Mouse (Mus musculus) layer of hippocampus, postnatal 14 days (tissue): Measurements from ENCODE around the gene Lsg1. TPM values are rescaled to one million over a fixed set of nuclear protein-coding genes. Genes with fewer than 3 reads are reported as not detected.

Source experiments
- DNase-seq, 2 experiments: peaks; one replicate each; pipeline ENCODE4 v3.0.0; 2021 to 2022; ENCODE audit warnings: low spot score in 2 of 2, mixed read lengths in 1 of 2
- total RNA-seq, 2 experiments: library from RNA; stranded (reverse); gene quantifications; 2 replicates each; pipeline ENCODE4 v1.2.3; 2021

Lsg1 gene
- total RNA-seq, 2 experiments from 2014 or later: 19.9 to 24.0 TPM

DNA sequence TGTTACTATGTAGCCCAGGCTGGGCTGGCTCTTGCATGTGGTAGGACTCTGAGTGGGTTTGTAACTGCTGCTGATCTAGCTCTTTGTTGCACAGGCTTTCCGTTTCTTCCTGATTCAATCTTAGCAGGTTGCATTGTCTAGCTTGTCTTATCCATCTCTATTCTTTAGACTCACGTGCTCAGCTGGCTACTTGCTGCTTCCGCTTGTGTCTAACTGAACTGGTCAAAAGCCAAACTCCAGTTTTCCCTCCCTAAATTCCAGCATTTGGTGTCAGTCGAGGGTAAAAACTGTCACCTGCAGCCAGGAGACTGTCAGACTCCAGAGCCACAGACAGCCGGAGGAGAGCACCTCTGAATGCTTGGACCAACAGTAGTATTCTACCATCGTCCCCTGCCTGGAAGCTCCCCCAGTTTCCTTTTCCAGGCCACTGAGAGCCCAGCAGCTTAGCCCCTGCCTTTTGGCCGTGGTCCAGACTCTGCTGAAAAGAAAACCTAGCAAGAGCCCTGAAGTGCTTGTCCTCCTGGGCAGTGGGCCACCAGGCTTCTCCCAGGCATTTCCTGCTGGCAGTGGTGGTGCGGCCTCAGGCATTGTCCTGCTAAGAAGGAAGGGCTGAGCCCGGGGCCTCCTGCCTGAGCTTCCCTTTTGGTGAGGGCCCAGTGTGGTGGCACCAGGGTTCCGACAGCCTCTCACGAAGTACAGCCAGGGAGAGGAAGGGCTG, 34.6 kb downstream of the Lsg1 start:
- DNase-seq: peak; percentile 74 to 87

DNA sequence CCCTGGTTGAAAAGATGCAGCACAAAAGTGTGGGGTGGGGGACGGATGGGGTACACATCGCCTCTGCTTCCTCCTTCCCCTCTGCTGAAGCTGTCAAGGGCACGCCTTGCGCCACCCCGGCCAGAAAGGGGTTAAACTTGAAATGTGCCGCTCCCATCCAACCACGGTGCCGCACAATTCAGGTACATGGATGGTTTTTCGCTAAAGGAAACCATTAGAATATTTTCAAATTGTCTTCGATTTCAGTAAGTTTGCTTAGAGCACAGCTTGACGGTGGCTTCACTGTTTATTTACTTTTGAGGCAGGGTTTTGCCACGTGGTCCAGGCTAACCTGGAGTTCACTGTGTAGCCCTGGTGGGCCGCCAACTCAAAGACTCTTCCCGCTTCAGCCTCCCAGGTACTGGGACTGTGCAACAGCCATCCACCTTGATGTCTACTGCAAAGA, 36.6 kb downstream of the Lsg1 start, which contains the start of gene Tmem44:
TSS of gene Tmem44 (minus strand) at position 95 of the 445 bp plus-strand sequence.
- DNase-seq: peak in 1 of 2 experiments; percentile 26

DNA sequence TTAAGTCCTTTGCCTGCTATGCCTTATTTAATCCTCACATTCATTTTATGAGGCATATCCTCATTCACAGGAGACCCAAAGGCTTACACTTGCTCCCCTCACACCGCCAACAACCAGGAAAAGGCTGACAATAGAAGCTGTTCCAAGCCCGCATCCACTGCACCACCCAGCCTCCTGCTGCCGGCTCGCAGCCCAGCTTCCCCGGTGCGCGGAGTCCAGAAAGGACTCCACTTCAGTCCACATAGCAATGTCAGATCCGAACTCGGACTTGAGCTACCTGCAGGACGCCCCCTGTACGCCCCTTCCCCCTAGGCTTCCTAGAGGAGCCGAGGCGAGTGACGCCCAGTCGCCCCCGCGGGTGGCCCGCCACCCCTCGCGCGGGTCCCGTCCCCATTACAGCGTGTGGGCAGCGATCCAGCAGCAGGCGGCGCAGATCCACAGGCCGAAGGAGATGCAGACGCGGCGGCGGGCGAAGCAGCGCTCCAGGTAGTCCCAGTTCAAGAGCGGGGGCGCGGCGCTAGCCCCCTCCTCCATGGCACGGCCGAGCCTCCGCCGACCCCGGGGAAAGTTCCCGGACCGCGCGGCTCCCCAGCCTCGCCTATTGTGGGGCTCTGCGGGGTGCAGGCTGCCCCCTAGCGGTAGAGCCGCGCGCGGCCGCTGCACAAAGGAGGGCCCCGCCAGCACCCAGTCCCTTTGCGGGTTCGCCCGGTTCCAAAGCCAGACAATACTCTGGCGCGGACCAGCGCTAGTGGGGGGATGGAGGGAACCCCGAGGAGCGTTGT, 37.2 kb downstream of the Lsg1 start:
- DNase-seq: peak; percentile 79 to 87

DNA sequence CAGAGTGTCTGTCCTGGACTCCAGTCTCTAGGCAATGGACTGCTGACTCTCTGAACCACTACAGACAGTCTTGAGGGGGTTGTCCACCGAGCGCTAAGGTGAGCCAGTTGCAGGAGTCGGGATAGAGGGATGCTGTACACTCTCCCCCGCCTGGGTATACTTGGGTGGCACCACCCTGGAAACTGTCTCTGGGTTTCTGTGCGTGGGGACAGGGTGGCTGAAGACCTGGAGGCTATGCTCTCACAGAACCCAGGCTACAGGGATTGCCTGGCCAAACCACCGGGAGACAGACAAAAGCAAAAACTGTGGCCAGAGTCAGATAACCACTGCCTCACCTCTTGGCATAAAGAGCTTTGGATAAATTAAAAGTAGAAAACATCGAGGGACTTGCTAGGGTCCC, 37.9 kb downstream of the Lsg1 start:
- DNase-seq: no peak

DNA sequence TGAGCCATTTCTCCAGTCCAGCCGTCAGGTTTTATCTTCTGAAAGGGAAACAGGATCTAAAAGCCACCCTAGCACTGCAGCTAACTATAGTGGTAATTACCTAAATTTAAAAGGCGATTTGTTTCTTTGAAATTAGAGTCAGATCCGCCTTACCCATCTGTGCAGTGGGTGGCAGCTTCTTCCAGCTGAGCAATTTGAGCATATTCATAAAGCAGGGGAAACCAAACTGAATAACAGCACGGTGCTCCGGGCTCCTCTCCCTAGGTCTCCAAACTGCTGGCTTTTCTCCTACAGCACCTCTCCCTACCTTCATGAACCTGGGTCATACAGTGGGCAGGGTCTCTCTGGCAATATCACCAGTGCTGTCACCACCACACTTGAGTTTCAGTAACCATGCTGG, 39.1 kb downstream of the Lsg1 start:
- peak in 1 of 2 experiments; percentile 31 for DNase-seq

DNA sequence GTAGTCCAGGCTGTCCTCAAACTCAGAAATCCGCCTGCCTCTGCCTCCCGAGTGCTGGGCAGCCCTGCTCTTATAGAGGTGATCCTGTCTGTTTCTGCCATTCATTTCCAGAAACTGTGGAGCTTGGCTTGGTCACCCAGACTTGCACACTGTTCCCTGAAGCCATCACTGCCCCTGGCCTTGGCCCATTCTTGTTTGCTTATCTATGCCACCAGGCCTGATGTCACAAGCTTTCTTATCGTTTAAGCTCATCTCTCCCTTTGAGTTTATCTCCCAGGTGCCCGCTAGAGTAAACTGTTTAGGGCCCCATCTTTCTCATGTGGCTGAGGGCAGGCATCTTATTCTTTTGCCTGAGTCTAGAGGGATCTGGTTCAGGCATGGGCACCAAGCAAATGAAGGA, 42.7 kb downstream of the Lsg1 start:
- DNase-seq: no peak

DNA sequence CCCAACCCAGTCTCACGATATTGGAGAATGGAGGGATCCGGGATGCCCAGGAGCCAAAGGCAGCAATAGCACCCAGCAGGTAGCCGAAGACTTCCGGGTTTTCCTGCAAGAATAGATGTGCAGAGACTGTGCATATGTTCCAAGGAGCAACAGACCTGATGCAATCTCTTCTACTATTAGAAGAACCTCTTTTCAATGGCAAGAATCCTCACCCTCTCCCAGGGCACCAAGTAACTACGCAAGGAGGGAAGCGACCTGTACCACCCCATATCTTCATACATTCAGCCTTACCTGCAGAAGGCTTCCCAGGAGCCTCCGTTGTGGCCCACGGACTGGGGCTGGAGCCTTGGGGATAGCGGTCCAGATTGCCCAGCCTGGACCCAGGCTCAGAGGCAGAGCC, 44.0 kb downstream of the Lsg1 start:
- DNase-seq: no peak

DNA sequence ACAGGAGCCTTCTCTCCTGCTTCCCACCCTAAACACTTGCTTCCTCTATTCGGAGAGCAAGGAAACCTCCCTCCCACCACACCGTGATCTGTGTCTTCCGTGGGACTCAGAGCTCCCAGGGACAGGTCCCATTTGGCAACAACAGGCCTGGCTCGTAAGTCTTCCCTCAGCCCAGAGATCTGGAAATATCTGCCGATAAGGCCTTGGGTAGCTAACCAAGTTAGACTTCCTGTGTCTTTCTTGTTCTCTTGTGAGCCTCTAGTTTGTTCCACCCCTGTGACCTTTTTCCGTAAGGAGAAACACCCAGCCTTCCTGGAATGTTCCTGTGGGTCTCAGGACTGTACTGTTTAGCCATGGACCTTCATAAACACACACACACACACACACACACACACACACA, 44.6 kb downstream of the Lsg1 start:
- DNase-seq: no peak

DNA sequence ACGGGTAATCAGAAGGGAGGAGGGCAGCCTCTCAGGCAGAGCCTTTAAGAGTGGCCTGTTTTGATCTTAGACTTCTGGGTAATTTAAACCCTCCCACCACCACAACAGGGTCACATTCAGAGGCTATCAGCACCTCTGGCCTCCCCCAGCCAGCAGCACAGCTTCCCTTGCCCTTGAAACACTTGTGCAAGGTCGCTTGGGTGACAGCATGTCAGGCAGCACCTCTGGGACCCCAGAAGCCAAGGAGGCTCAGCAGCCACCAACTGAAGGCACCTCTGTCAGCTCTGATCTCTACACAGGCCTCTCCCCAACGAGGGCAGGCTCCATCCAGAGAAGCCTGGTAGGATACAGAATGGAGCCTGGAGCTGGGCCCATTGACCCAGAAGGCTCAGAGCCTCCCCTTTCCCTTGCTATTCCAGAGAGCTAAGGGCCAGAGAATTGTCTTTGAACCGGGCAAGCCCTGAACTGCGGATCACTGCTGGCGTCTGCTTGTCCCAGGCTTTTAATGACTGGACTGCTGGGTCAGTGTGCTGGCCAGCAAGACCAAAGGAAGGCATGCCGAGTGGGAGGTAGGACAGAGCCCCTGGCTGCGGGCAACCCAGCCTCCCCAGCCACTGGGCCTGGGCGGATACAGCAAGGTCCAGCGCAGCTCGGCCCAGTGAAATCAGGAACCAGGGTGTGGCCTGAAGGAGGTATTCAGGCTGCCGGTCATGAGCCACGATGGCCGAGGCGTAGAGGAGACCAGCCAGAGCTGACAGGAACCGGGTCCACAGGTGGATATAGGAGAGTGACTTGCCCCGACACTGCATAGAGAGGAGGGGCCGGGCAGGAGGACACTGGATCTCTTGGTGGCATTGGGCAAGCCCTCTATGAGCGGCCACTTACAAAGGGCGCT, 47.0 kb downstream of the Lsg1 start:
- DNase-seq: peak; percentile 31 to 60

DNA sequence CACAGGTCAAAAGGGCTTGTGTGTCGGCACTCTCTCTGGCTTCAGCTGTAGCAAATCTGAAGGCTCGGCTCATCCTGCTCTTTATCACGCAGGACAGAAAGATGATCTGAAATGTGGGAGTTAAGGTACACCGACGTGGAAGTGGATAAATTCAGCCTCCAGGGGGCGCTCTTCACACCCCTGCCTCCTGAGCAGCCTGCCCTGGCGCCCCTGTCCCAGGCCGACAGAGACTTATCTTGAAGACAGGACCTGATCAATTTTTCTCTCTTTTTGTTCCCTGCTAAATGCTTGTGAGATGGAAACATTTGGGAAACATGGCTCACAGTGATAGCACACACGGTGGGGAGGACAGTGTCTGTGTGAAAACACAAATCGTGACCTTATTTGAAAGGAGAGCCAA, 48.0 kb downstream of the Lsg1 start:
- peak in 1 of 2 experiments; percentile 34 for DNase-seq

DNA sequence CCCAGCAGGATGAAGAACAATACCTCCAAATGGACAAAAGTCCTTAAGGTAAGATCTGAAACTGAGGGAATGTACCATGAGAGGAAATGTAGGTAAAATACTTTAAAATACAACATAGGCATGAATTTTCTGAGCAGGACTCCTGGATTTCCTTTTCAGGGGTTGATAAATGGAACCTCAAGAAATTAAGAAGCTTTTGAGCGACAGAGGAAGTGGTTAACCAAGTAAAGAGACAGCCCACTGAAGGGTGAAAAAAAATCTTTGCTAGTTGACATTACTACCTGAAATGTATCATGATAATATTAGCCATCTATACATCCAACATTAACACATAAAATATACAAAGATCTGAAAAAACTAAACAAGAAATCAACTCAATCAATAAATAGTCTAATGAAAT, 52.3 kb downstream of the Lsg1 start:
- DNase-seq: no peak

DNA sequence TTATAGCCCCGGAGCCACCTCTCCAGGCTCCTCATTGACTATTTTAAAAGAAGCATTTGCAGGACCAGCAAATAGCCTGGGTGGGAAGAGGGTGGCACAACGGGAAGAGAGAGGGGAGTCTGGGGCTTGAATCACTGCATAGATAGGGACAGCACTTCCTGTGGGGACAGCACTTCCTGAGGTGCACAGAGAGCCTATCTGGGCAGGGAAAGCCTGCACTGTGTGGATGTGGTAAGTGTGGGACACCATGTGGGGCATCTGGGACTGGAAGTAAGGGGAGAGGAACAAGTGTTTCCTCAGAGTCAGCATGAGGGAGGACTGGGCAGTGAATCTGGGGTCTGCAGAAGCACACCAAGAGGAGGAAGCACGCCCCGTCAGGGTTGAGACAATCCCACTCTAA, 53.8 kb downstream of the Lsg1 start:
- DNase-seq: no peak

DNA sequence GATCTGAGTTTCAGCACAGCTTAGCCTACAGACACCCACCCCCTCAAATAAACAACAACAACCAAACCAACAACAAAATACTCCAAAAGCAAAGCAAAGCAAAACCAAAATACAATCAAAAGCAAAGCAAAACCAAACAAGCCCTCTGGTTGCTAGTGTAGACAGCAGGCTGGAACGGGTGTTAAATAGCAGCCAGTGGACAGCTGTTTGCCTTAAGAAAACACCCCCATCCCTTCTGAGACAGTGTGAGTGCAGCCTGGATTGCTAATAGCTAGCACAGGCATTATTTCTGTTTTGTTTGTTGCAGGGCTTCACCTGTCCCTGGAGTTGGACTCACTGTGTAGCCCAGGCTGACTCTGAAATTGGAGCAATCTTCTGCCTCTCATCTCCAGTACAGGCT, 54.5 kb downstream of the Lsg1 start:
- DNase-seq: no peak

DNA sequence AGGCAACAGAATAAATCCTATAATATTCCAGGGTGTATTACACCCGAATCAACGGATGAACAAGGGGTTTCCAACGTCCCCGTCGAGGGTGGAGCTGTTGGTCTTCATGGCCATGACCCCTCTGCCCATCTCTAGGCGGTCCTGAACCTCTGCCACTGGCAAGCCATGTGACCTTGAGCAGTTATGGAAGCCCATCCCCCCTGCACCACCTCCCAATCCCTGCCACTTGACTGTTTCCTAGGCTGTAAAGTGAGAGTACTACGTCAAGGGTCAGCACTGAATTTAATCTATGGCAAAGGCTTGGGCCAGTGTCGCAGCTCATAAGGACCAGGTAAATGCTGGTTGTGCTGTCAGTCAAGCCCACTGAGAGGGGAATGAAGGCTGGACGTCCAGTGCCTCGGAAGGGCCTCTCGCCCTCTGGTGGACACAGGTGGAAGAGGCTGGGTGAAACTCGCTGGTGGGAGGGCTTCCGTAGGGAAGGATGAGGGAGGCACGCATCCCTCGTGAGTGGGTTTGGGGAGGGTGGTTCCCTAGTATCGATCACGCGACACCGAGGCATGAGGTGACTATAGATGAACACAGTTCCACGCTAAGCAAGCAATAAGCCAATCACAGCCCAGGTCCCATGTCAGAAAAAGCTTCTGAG, 55.5 kb downstream of the Lsg1 start:
- peak in 1 of 2 experiments; percentile 49 for DNase-seq

DNA sequence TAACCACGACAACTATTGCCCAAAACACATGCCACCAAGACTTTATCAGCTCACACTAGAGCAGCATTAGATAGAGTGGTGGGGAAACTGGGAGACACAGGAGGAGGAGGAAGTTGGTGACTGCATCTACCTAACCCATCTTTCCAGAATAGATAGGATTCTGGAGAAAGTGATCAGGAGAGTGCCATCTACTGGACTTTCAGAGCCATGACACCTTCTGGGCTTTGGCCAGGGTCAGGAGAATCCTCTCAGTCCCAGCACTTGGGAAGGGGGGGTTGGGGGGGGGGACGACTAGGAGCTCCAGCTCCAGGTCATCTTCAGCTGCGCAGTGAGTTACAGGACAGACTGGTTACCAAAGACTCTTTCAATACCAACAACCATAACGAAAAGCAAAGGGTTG, 56.6 kb downstream of the Lsg1 start:
- DNase-seq: no peak

DNA sequence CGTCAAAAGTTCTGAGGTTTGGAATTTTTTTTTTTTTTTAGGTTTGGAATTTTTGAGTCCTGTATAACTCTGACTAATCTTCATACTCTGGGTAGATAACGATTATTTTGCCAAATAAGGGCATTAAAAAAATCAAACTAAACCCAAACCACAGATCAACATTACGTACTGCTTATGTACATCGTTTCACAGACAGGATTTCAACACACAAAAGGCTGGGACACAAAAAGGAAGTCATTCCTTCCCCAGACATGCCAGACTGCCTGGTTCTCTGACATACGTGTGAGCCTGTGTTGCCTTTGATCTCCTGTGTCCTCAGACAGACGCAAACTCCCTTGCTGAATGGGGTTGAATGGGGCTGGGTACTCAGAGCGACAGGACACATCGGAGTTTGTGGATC, 59.0 kb downstream of the Lsg1 start:
- no peak for DNase-seq

DNA sequence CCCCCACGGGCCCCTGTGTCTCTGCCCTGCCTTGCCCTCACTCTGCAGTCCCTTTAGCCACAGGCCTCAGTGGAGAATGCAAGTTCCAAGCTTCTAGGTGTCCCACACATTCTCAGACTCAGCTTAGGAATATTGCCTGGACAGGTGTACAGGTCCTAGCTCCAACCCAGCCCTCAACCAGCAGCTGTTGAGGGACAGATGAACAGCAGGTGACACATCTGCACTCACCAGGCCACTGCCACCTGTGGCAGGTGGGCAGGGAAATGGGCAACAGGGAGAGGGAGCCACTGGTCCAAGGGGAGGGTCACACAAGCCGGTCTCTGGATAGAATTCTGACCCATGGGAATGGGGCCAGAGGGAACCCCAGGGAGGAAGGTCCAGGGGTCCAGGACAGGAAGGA, 59.5 kb downstream of the Lsg1 start:
- DNase-seq: no peak

DNA sequence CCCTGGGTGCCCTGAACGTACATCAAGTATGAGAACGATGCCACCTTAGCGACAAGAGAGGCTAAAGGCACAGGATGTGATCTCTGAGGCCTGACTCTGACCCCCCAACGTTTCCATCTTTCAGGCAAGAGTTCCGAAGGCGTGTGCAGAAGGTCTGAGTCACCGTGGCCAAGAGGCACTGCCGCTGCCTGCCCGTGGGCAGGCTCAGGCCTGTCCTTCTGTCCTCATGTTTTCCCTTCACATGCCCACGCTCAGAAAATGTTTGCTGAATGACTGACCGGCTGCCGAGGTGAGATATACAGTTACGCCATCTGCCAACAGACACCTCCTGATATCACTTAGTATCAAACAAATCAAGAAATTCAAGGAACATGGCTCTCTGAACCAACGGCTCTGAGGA, 61.6 kb downstream of the Lsg1 start:
- DNase-seq: no peak

DNA sequence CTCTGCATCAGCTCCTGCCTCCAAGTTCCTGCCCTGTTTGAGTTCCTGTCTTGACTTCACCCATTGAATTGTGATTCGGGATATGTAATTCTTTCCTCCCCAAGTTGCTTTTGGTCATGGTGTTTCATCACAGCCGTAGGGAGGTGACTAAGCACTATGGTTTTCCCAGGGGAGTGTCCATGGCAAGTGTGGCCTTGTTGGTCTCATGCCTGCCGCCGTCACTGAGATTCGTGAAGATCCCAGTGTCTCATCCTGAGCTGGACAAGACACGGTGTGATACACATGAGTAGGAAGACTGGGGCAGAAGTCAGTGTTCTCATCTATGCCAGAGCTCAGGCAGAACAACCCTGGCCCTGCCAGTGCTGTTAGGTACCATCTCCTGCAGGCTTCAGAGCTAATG, 62.9 kb downstream of the Lsg1 start:
- DNase-seq: no peak

DNA sequence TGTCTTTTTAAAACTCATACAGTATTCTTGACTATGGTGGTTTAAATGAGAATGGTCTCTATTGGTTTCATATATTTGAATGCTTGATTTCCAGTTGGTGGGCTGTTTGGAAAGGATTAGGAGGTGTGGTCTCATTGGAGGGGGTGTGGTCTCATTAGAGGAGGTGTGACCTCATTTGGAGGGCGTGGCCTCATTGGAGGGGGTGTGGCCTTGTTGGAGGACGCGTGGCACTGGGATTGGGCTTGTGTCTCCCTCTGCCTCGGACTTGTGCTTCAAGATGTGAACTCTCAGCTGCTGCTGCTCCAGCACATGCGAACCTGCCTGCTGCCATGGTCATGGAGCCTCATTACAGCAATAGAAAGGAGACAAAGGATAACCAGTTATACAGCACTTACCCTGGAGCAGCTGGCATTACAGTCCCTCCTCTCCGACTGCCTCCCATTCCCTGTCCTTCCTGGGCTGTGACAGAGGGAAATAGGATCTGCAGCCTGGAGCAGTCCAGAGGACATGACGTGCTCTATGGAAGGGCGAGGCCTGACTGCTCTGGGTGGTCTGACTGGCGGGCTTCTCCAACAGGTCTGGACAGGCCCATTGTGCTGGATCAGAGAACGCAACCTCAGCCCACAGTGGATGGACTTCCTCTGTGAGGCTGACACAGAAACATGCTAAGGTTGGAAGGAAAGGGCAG, 65.0 kb downstream of the Lsg1 start:
- no peak for DNase-seq
